Mouse (Mus musculus) megakaryocyte, embryonic 14.5 days (primary cell): Measurements from ENCODE around the gene Hagh.

Experiments used
- FLI1 ChIP-seq: IDR thresholded peaks from 2 replicates; pipeline ENCODE4 v1.6.1; 2012; ENCODE audit warnings: low read length, inconsistent platforms, mixed read lengths
- GATA1 ChIP-seq: IDR thresholded peaks from 3 replicates; pipeline ENCODE4 v1.6.1; 2012; ENCODE audit warnings: mixed read lengths, low read length, inconsistent platforms, borderline replicate concordance

DNA sequence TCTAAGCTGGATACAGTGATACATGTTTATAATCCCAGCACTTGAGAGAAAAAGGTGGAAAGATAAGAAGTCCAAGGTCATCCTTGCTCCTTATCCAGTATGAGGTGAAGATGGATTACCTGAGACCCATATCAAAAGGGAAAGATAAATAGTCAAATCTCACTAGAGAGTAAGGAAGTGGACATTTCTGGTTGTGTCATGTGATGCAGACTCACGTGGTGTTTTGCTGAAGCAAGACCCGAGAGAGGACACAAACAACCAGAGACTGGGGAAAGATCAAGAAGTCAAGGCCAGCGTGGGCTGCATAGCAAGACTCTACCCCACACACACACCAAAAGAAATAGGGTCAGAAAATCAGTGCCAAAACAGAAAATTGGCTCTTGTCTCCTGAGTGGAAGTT lies 43.0 kb upstream of the Hagh start:
- TF ChIP-seq GATA1 (no peak), FLI1 (no peak)
